Mouse (Mus musculus) large intestine, adult 2 months (tissue): Measurements from ENCODE around the gene Phf14. TPM values are rescaled to one million over a fixed set of nuclear protein-coding genes. Genes with fewer than 3 reads are reported as not detected.
"Not testable (repeated sequence)": the region's sequence is repeated elsewhere in the genome, so short reads cannot be mapped to it uniquely, and the experiment has no call there.

Source experiments
- DNase-seq: peaks from one replicate; pipeline ENCODE4 v3.0.0-alpha.2; 2012; ENCODE audit warnings: low read depth, low spot score
- WGBS: fragments of 180-500 bp; shearing (Covaris S2); methylation state at CpG from one replicate; pipeline ENCODE4 v1.1.7; 2018; 5-methylcytosine and 5-hydroxymethylcytosine counted together
- polyA plus RNA-seq: library from polyadenylated mRNA; depleted of rRNA; stranded (reverse); fragments of >200 nt; gene quantifications from 2 replicates; pipeline ENCODE4 v1.2.3, GENCODE M21; 2012

The Phf14 gene
- polyA plus RNA-seq, 1 experiment = 3.4 TPM

DNA sequence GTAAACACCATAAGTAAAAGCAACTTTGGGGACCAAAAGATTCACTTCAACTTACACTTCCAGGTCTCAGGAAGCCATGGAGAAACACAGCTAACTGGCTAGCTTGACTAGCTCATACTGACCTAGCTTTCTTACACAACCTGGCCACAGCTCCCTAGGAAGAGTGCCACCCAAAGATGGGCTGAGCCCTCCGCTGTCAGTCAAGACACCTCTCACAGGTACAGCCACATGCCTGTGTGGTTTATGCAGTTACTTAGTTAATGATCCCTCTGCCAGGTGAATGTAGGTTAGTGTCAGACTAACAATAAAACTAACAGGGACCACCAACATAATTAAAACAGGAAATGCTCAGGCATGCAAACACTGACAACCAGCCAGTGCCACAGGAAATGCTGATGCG is 174.1 kb downstream of the Phf14 start:
- 82% methylated on average over 2 of the region's 2 CpGs for WGBS
- no peak for DNase-seq

DNA sequence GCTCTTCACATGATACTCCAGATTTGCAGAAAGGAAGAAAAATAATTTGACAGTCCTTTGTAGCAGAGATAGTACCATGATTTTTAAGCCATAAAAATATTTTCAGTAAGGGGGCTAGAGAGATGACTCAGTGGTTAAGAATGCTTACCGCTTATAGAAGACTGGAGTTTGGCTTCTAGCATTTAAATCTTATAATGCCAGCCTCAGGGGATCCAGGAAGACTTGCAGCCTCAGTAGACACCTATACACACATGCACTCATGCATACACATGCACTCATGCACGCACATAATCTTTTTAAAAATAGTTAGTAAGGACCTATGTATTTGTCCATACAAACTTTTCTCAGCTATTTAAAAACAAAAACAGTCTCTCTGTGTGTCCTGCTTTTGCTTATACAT is 174.5 kb downstream of the Phf14 start:
- 72% methylated on average over 2 of the region's 2 CpGs for WGBS
- DNase-seq = no peak

DNA sequence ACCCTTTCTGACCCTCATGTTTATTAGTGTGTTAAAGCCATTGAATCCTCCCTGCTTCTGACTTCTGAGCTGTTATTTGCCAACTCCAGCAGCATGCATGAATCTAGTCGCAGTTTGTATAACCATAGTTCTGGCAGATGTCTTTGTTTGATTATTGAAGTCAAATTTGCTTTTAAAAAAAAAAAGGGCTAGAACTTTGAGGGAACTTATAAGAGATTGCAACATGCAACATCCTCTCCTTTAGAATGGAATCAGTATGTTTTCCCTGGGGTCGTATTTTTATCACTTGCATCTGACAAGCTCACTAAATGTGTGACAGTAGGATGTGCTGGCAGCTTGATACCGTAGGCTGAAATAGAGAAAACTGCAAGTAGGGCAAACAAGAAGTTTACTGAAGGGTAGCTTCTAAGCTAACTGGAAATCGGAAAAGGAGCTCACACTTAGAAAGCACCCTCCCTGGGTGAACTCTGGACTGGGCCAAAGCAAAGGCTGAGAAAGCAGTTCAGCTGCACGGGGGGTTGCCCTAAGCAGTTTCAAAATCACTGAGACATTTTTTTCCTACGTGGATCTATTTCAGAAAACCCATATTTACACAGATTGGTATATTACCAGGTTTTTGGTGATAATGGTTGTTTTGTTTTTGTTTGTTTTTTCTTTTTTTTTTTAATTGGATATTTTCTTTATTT is 175.1 kb downstream of the Phf14 start:
- WGBS = 62% methylated on average over 6 of the region's 6 CpGs
- no peak for DNase-seq

DNA sequence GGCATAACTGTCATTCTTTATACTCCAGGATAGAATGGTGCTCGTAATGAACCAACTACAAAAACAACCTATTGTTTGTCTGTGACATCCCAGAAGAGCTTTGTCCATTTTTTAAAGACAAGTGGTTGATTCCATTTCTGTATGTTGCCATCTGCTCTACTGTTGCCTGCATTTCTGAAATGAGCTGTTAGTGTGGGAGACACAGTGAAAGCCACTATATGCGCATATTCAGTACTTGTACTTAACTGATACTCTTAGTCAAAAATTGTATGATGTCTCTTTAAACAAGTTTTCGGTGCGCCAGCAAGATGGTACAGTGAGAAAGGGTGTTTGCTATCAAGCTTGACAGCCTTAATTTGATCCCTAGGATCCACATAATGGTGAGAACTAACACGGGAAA is 177.1 kb downstream of the Phf14 start:
- no peak for DNase-seq
- WGBS = 93% methylated on average over 5 of the region's 5 CpGs

DNA sequence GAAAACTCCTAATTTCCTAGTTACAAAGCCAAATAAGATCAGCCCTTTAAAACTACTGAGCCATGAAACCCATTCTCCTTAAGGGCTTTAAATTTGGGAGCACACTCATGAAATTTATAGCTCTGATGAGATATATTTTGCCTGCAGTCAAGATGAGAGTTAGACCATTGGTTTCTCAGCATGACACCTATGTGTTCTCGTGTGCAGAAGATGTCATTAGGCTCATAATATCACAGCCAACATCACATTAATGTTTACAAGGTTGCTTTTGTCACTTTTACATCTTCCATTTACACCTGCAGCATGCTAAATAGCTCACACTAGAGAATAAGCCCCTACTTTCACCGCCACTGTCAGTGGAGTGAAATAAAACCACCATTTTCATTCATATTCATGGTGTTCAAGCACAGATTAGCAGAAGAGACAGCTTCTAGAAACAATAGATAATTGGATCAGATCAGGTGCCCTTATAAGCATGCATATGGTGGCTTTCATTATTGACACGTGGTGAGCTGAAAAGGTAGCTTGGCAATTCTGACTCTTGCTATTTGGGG is 181.9 kb downstream of the Phf14 start:
- WGBS = 81% methylated on average over 3 of the region's 3 CpGs
- no peak for DNase-seq

DNA sequence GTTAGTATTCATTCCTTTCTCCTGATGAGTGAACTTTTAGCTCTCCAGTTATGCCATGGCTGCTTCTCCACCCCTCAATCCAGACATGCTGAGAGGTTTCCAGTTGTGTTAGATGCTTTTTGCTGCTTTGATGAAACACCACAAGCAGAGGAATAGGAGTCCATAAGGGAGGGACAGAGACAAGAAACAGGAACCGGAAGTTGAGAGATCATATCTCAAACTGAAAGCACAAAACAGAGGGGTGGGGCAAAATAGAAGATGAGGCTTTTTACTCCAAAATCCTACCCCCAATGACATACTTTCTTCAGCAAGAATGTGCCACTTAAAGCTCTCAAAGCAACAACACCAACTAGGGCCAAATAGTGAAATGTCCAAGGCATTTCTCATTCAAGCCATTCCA is 188.1 kb downstream of the Phf14 start:
- DNase-seq = no peak
- WGBS = 70% methylated on average over 1 of the region's 1 CpGs

DNA sequence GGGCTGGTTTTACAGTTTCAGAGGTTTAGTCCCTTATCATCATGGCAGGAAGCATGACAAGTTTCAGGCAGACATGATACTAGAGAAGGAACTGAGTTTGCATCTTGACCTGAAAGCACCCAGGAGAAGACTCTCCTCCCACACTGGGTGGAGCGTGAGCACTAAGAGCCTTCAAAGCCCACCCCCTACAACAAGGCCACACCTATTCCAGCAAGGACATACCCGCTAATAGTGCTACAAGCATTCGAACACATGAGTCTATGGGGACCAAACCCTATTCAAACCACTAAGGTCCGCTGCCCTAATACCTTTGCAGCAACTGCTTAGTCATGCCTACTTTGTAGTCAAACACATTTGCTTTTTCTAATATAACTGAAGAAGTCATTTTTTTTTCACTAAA is 189.5 kb downstream of the Phf14 start:
- DNase-seq = no peak
- 73% methylated on average over 4 of the region's 4 CpGs for WGBS

DNA sequence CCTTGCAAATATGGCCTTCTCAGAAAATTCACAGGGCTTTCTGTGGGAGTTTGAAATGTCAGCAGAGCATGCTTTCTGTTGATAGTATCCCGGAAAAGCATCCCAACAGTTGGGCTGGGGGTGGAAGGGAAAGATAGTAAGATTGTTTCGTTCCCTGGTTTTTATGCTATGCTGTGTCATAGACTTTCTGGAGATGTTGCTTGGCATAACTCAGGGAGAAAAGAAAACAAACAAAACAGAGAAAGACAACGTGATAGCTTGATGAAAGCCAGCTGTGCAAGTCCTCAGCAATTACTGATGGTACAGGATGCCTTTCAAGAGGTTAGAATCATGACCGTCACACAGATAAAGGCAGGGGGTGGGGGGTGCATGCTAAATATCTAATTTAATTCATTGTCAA is 197.5 kb downstream of the Phf14 start:
- WGBS = 70% methylated on average over 4 of the region's 4 CpGs
- DNase-seq = no peak

DNA sequence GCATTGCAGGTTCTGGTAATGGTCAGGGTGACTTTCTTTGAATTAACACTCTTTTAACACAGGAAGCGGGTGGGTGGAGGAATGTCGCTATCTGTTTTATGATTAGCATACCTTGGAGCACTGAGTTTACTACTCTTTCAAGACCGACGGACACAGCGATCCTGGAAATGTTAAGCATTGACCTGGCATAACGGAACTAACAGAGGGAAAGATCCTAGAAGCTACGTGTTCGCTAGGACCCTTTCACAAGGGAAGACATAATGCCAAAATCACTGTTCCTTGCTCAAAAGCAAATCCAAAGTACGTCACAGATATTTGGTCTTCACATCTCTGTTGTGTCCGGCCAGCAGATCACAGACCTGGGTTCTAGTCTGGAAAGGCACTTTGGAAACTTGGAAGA is 199.7 kb downstream of the Phf14 start:
- 40% methylated on average over 10 of the region's 10 CpGs for WGBS
- no peak for DNase-seq

DNA sequence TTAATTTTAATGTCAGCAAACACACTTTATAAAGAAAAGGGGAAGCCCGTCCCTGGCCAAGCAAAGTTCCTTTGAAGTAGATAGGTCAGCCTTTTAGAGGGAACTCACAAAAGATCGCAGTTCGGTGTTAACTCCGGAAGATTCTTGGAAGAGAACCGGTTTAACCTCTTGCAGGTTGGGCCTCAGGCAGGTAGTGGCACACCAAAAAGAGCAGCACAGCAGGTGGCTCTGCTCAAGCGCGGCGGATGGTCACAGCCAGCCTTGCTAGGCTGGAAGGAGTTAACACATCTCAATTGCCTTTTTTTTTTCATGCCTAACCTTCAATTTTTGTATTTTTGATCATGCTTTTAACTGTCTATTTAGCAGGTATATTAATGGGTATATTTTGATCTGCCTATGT is 200.2 kb downstream of the Phf14 start:
- WGBS = 22% methylated on average over 8 of the region's 8 CpGs
- DNase-seq = no peak

DNA sequence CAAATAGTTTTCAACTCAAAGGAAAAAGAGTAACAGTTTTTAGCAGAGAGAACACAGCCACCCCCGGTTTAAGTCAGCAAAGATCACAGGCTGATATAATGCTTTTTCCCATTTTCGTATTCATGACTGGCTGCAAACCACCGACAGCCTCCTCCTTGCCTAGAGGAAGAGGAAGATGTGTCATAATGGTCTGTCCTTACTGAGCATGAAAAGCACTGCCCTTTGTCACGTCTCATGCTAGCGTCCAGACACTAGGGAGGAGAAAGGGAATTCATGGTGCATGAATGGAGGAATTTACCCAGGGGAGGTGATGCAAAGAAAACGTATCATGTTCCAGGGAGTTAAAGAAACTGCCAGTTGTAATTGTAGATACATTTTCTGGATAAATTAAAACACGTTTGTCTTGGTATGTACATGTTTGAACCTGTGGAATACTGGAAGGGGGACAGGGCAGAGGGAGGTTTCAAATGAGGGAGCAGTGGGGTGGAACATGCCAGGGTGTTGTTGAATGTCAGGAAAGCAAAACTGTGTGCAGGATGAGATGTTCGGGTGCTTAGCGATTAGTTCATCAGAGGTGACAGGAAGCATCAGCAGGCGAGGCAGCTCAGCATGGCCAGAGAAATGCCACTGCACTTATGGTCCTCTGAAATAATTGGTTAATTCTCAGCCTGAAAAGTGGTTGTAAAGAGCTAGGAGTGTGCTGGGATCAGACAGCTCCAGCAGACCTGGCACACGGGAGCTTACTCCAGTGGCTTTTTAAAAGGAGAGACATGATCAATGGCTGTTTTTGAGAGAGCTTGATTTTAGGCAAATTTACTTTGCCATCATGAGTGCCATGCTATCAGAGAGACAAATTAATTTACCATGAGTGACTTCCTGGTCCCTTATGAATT is 209.6 kb downstream of the Phf14 start:
- no peak for DNase-seq
- 53% methylated on average over 11 of the region's 11 CpGs for WGBS

DNA sequence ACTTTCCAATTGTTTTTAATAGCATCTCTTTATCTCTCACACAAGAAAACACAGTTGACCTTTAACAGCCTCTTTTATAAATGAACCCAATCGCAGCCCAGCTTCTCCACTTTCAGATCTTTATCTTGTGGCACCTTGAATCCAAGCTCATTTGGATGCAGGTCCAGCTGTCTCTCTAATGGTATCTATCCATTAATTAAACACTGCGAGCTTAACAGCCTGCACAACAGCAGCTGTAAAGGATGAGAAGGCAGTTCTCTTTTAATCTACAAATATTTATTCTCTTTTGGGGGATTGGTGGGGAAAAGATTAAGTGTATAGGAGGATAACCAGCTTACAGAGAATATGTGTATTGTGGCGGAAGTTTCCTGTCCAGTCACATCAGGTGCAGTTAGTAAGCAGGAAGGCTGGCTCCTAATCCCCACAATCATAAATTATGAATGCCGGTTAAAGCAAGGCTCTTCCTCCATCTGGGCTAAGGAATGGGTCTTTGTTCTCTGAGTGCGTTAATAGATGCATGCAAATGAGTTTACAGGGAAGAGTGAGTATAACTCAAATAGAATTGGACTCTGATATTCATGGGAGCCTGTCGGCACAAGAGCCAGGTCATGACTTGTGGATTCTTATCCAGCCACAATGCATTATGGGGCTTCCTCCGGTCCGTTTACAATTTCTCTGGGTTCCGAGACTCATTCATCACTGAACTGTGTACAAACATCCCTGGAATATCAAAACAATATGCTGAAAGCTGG is 210.4 kb downstream of the Phf14 start:
- WGBS = 49% methylated on average over 9 of the region's 9 CpGs
- DNase-seq = no peak

DNA sequence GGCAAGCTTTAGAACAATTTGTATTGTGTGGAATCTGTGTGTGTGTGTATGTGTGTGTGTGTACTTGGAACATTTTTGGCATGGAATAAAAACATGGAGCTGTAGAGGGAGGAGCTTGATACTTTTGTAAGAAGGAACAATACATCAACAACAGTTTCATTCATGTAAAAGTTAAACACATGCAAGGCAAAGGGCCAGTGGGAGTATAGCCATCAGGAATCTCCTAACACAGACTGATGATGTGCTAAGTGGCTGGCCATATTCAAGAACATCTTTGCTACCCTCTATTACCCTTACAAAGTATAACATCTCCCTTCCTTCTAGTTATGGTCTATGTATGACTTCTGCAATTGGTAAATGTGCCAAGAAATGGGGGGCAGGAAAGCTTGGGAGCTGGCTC is 215.2 kb downstream of the Phf14 start:
- DNase-seq = no peak

DNA sequence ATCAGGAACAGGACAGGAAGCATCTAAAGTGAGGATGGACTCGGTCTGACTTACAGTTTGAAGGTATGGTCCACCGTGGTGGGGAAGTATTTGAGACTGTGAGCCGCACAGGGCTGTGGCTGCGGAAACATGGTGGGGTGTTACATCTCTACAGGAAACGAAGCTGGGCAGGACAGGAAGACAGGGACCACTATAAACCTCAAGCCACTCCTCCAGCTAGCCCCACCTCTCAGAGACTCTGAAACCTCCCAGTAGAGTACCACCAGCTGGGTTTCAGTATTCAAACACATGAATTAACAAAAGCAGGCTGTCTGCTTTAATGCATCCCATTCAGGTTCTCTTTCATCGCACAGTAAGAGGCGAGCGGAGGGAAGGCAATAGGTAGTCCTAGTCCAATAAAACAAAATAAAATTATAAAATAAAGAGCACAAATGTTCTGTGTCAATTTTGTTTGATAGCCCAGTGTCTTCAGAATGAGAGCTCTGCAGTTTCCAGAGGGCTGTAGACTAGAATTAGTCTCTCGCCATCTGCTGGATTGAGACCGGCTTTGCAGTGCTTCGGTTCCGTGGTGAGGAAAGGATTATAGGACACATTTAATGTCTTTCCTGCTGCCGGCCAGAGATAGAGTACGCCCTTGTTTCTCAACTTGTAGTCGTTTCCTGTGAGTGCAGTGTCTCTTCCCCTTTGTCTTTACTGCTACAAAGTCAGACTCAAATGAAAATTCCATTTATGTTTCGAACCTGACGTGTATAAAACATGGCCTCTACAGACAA is 217.6 kb downstream of the Phf14 start:
- 31% methylated on average over 17 of the region's 17 CpGs for WGBS

DNA sequence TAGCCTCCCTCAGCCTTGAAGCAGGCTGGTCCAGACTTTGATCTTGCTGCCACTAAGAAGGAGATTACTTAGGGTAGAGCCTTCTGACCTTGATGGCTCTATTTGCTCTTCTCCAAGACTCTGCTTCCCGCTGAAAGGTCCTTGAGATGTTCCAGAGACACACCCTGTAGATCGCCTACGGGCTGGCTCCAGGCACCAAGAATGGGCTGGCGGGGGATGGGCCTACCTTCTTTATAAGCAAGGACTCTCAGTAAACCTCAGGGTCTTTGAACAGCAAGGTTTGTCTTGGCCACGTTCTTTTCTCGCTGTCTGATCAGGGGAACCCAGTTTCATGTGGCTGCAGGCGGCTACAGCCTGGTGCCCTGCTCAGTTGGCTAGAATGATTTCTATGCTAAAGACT is 219.0 kb downstream of the Phf14 start:
- not testable (repeated sequence) for DNase-seq
- 48% methylated on average over 7 of the region's 7 CpGs for WGBS

More for the DNA sequence above, 217.6 kb downstream of the Phf14 start:
- DNase-seq = peak; percentile 24

DNA sequence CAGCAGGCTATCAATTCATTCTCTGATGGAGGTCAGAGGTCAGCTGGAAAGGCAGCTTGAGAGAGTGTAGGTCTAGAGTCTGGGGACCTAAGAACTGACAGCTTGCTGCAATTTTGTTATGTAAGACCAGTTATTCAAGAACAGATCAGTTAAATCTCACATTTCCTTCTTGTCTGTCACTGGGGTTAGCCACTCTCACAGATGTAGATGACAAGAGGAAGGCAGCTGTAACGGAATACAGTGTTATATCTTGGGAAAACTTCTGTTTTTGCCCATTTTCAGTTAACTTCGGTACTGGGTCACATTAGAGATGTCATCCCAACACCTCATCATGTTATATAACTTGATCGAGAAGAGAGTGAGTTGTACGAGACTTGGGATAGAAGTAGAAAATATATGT is 219.7 kb downstream of the Phf14 start:
- WGBS = 84% methylated on average over 4 of the region's 4 CpGs
- no peak for DNase-seq
